In the genomic region with DNA sequence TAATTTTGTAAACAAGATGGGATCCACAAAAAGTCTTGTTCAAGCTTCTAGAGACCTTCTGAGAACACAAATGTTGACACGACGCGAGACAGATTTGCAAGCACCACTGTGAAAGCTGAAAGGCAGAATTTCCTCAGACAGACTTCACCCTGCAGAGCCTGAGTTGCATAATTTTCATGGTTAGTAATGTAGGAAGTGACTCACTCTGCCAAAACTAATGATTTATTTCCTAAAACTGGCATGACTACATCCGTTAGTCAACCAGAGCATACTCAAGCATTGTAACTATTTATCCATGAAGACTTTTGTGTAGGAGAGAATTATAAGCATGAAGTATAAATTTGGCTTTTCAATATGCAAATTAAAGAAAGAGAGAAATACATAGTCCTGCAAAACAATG, we compare ENCODE assay signal across 20 mouse cellular contexts.
DNase-seq lines count a peak whose midpoint lies in the region; ATAC-seq and TF ChIP-seq lines count a peak whose summit lies in the region.
"Had no signal": no experiment of that assay in that cellular context is flagged by ENCODE, and none has a peak within 500 bp of the region (broad histone marks: within the 10 kb centered on the region; RNA-seq: fewer than 3 reads in every experiment).

No protein-coding gene starts in this region.

- no peak overlapping the region for H3K4me2 ChIP-seq in lung, embryonic 14.5 days
- H3K4me2 ChIP-seq: forebrain, embryonic 13.5 days; hindbrain, embryonic 14.5 days; liver, embryonic 11.5 days; midbrain, embryonic 13.5 days had no signal

- no peak overlapping the region for H3K9ac ChIP-seq in lung, embryonic 14.5 days
- H3K9ac ChIP-seq: forebrain, embryonic 13.5 days; hindbrain, embryonic 14.5 days; midbrain, embryonic 13.5 days had no signal

- no peaks in the 10 kb centered on the region for H3K27me3 ChIP-seq in lung, embryonic 14.5 days (ENCODE audit: insufficient read depth, low read length)
- H3K27me3 ChIP-seq: CH12.LX; forebrain, embryonic 13.5 days; midbrain, embryonic 13.5 days; Patski had no signal

- WGBS in lung, embryonic 14.5 days = 76% methylated on average over 4 of the region's 4 CpGs

- H3K9me3 ChIP-seq in lung, embryonic 14.5 days (ENCODE audit: low read depth, low read length) = no peaks in the 10 kb centered on the region
- H3K9me3 ChIP-seq: forebrain, embryonic 13.5 days; midbrain, embryonic 13.5 days had no signal

- H3K27ac ChIP-seq in lung, embryonic 14.5 days (ENCODE audit: low read depth) = no peak overlapping the region
- H3K27ac ChIP-seq: forebrain, embryonic 13.5 days; heart, adult 2 months; hindbrain, embryonic 14.5 days; midbrain, embryonic 13.5 days had no signal

- H3K4me1 ChIP-seq in lung, embryonic 14.5 days (ENCODE audit: insufficient read depth) = no peaks in the 10 kb centered on the region
- H3K4me1 ChIP-seq: forebrain, embryonic 13.5 days; midbrain, embryonic 13.5 days had no signal

- no peak for TF ChIP-seq CTCF in lung, embryonic 14.5 days (IDR thresholded peaks at IDR 0.05; ENCODE audit: low read depth)
- TF ChIP-seq CTCF in brain, embryonic 14.5 days (IDR thresholded peaks at IDR 0.05; ENCODE audit: borderline replicate concordance, extremely low read depth, insufficient read depth, insufficient read length) = no peak

- no peaks in the 10 kb centered on the region for H3K36me3 ChIP-seq in lung, embryonic 14.5 days (ENCODE audit: insufficient read depth)
- H3K36me3 ChIP-seq: midbrain, embryonic 13.5 days had no signal

- no peak overlapping the region for H3K4me3 ChIP-seq in lung, embryonic 14.5 days (ENCODE audit: low read depth, low read length)
- H3K4me3 ChIP-seq: forebrain, embryonic 13.5 days; heart, adult 2 months; midbrain, embryonic 13.5 days had no signal

- peak; percentile 17 for DNase-seq in lung, embryonic 14.5 days
- DNase-seq in lung, adult 18-20 months = no peak
- DNase-seq in Muller cell, postnatal 12 days (ENCODE audit: inconsistent ontology term) = peak; percentile 63
- peak; percentile 7 for DNase-seq in brain, embryonic 14.5 days (ENCODE audit: low read depth)
- DNase-seq in skeletal muscle tissue, adult 2 months (ENCODE audit: low read depth, low spot score) = peak; percentile 2
- no peak for DNase-seq in spleen, adult 12 weeks (ENCODE audit: low spot score)
- DNase-seq: cerebellum, postnatal 36 days; heart, adult 2 months; kidney, adult 11 months; kidney, postnatal 36 days; lung, postnatal 10 days; right cerebral cortex, postnatal 25 days; thymus, adult 18-20 months had no signal

- no peak for TF ChIP-seq POLR2A in brain, embryonic 14.5 days (IDR thresholded peaks at IDR 0.05; ENCODE audit: borderline replicate concordance, extremely low read depth, insufficient read depth, insufficient read length, poor library complexity, severe bottlenecking)

- ATAC-seq in lung, embryonic 14.5 days (ENCODE audit: insufficient read depth) = no peak
- ATAC-seq in erythroblast, adult 5-6 weeks (replicated peaks; ENCODE audit: low FRiP score, poor library complexity, severe bottlenecking) = no peak
- ATAC-seq: forebrain, embryonic 13.5 days; midbrain, embryonic 13.5 days; Patski had no signal

Comparison
In these comparisons a context has a peak if more than half of its experiments do, and no peak if none do; other contexts are left out.
1. DNase-seq: peak in lung, embryonic 14.5 days (single experiment), Muller cell, postnatal 12 days (single experiment), brain, embryonic 14.5 days (single experiment) and skeletal muscle tissue, adult 2 months (single experiment); none in lung, adult 18-20 months (0 of 2) and spleen, adult 12 weeks (single experiment).